Comparison of ENCODE assay signal across 8 mouse cellular contexts in genomic region chr13:101768630-101768991, GRCm38 (mm10). TPM values are rescaled to one million over a fixed set of nuclear protein-coding genes. Genes with fewer than 3 reads are reported as not detected.
DNase-seq lines count a peak whose midpoint lies in the region; ATAC-seq and TF ChIP-seq lines count a peak whose summit lies in the region.

No protein-coding gene starts in this region.

- under 1% methylated on average over 17 of the region's 17 CpGs for WGBS in cerebellum, adult 2 months
- under 1% methylated on average over 17 of the region's 17 CpGs for WGBS in lung, embryonic 14.5 days

- H3K9ac ChIP-seq in lung, embryonic 14.5 days, result peak overlapping the region; percentile 59

- DNase-seq in MEL-GATA-1-ER (ENCODE audit: extremely low read depth, low read depth), result peak; percentile 45
- peak; percentile 78 to 81 for DNase-seq in cerebellum, adult 2 months
- peak; percentile 79 for DNase-seq in heart, postnatal 4 days
- DNase-seq in layer of hippocampus, adult 9-10 months (ENCODE audit: low spot score), result peak; percentile 27
- DNase-seq in lung, embryonic 14.5 days, result no peak
- DNase-seq in ovary, postnatal 36 days (ENCODE audit: low spot score), result peak; percentile 80
- DNase-seq in urinary bladder, postnatal 14 days (ENCODE audit: low spot score), result peak; percentile 81

- no peaks in the 10 kb centered on the region for H3K9me3 ChIP-seq in lung, embryonic 14.5 days (ENCODE audit: low read depth, low read length)

- no peaks in the 10 kb centered on the region for H3K27me3 ChIP-seq in cerebellum, adult 2 months (ENCODE audit: control insufficient read depth, insufficient read depth, low read length)
- H3K27me3 ChIP-seq in lung, embryonic 14.5 days (ENCODE audit: insufficient read depth, low read length), result no peaks in the 10 kb centered on the region

- peak overlapping the region; percentile 71 for H3K4me3 ChIP-seq in cerebellum, adult 2 months (replicated peaks; ENCODE audit: insufficient read depth, low read depth, low read length)
- peak overlapping the region; percentile 92 for H3K4me3 ChIP-seq in lung, embryonic 14.5 days (ENCODE audit: low read depth, low read length)

- peak overlapping the region; percentile 24 for H3K27ac ChIP-seq in cerebellum, adult 2 months (ENCODE audit: insufficient read depth, low read length)
- H3K27ac ChIP-seq in lung, embryonic 14.5 days (ENCODE audit: low read depth), result peak overlapping the region; percentile 96

- H3K36me3 ChIP-seq in lung, embryonic 14.5 days (ENCODE audit: insufficient read depth), result no peaks in the 10 kb centered on the region

- peak; percentile 35; the same call in 1 of the 2 replicates for TF ChIP-seq POLR2A in cerebellum, adult 2 months (IDR thresholded peaks at IDR 0.05; ENCODE audit: borderline replicate concordance, insufficient read depth, low read length)

- H3K4me2 ChIP-seq in lung, embryonic 14.5 days, result peak overlapping the region; percentile 83

- H3K4me1 ChIP-seq in cerebellum, adult 2 months (ENCODE audit: control insufficient read depth, insufficient read depth, low read length), result no peaks in the 10 kb centered on the region
- H3K4me1 ChIP-seq in lung, embryonic 14.5 days (ENCODE audit: insufficient read depth), result peaks cover 15% of the 10 kb centered on the region

- ATAC-seq in frontal cortex, adult (ENCODE audit: low TSS enrichment), result peak; percentile 59
- peak; percentile 36 for ATAC-seq in lung, embryonic 14.5 days (ENCODE audit: insufficient read depth)

- peak; percentile 18; the same call in 1 of the 2 replicates for TF ChIP-seq CTCF in cerebellum, adult 2 months (IDR thresholded peaks at IDR 0.05; ENCODE audit: borderline replicate concordance, insufficient read depth, low read depth, low read length)
- TF ChIP-seq CTCF in lung, embryonic 14.5 days (IDR thresholded peaks at IDR 0.05; ENCODE audit: low read depth), result peak; percentile 35

RNA-seq across cellular contexts. Expression of gene Pik3r1, which starts 0.6 kb away (rescaled TPM):
- polyA plus RNA-seq in cerebellum, adult 2 months (2012; rRNA removed), result 44.9 and 51.6 TPM in 2 replicates
- total RNA-seq in heart, postnatal 4 days (2021), result 10 to 100 TPM; 34.7 to 35.8 TPM
- polyA plus RNA-seq in lung, embryonic 14.5 days (2014; fragmentation: Nextera tagmentation; extraction: Ambion mirVana), result 33.4 and 36.5 TPM in 2 replicates
